Mouse (Mus musculus) lung, adult 2 months (tissue): ENCODE measurements around the gene Gatad2a.

Experiments used
- CTCF ChIP-seq: fragments of 200-500 bp; IDR thresholded peaks from 2 replicates; pipeline ENCODE4 v1.5.1; 2011; ENCODE audit warnings: mild to moderate bottlenecking, low read length, control low read depth; ENCODE audit not compliant: insufficient read depth
- POLR2A ChIP-seq: fragments of 200-500 bp; IDR thresholded peaks from 2 replicates; pipeline ENCODE4 v1.6.1; 2011; ENCODE audit warnings: low read depth, mild to moderate bottlenecking, control low read depth, low read length, borderline replicate concordance; ENCODE audit errors: extremely low read depth

DNA sequence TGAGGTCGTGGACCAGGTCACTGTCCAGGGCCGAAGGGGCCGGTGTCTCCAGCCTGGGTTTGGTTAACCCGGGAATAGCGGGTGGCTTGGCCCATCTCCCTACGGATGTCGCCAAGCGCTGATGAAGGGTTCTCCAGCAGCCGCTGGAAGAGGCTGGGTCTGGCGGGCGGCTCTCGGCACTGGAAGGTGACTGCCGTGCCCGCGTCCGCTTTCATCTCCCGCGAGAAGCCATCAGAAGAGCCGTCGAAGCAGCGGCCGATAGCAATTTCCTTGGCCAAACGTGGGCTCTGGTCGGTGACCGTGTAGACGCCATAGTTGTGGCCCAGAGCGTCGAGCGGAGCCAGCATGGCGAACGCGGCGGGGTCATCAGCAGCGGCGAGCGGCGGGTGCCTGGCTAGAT is 115.3 kb downstream of the Gatad2a start:
- TF ChIP-seq CTCF, result no peak
- no peak for TF ChIP-seq POLR2A
